Mouse (Mus musculus) thymus, adult 2 months (tissue): ENCODE results near the gene Hapln1.

ENCODE experiments used
- CTCF ChIP-seq: fragments of 200-500 bp; IDR thresholded peaks from 2 replicates; pipeline ENCODE4 v1.5.1; 2012; ENCODE audit warnings: mild to moderate bottlenecking, control low read depth, low read length, moderate library complexity, borderline replicate concordance; ENCODE audit not compliant: control insufficient read depth, poor library complexity, insufficient read depth; ENCODE audit errors: extremely low read depth
- POLR2A ChIP-seq: fragments of 200-500 bp; IDR thresholded peaks from 2 replicates; pipeline ENCODE4 v1.6.1; 2012; ENCODE audit warnings: mild to moderate bottlenecking, low read length, control low read depth, moderate library complexity; ENCODE audit not compliant: control insufficient read depth, poor library complexity, insufficient read depth; ENCODE audit errors: extremely low read depth

DNA sequence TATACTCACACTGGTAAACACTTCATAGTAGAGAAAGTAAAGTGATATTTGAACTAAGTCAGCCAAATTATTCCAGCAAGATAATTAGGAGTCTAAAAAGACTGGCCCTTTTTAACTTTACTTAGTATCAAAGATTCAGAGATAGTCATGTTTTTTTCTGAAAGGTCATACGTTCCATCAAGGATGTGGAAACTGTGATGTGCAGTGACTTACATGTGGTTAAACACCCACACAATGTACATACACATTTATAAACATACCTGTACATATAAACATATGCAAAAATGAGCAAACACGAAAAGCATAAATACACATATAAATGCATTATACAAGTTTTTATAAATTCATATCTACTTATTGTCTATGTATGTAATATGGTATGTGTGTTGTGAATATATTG lies 9.2 kb upstream of the Hapln1 start:
- TF ChIP-seq POLR2A (no peak), CTCF (no peak)
